Mouse (Mus musculus): ENCODE measurements at regions not wholly inside any gene's neighbourhood (a gene's known extent, or its start where the extent isn't known, plus 50 kb on each side); places are given as distances from the start of the nearest gene placed in this dataset.

DNA sequence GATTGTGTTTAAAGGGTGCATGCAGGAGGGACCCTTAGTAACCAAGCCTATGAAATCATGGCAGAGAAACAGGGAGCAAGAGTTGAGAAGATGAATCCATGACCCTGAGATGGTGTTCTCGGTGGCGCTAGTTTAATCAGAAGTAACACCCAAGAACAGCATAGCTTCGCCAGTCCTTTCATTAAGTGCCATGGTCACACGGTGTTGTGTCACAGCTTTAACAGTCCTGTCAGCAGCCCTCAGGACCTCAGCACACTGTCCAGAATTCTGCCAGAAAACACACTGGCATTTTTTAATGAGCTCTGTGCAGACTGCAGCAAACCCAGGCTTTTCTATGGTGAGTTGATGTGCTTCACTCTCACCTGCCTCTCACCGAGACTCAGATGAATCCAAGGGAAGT is 320.6 kb upstream of the 2610301B20Rik start:
- no peaks in the 10 kb centered on the region for H3K27me3 ChIP-seq

GRCm38 (mm10) chr4:10560078-10560477 is 314.2 kb upstream of the 2610301B20Rik start:
- no peak overlapping the region for H3K4me3 ChIP-seq
- H3K9me3 ChIP-seq (replicated peaks): no peaks in the 10 kb centered on the region
- H3K4me1 ChIP-seq: no peaks in the 10 kb centered on the region
- no peaks in the 10 kb centered on the region for H3K27me3 ChIP-seq
- H3K4me2 ChIP-seq (replicated peaks): no peak overlapping the region
- H3K27ac ChIP-seq: no peak overlapping the region
- no peak for ATAC-seq (ENCODE audit: low FRiP score)
- H3K36me3 ChIP-seq: no peaks in the 10 kb centered on the region
- H3K9ac ChIP-seq: no peak overlapping the region
- 84% methylated on average over 3 of the region's 3 CpGs for WGBS

More for the DNA sequence above, 320.6 kb upstream of the 2610301B20Rik start:
- H3K4me3 ChIP-seq: no peak overlapping the region
- ATAC-seq (ENCODE audit: low FRiP score): no peak
- no peak overlapping the region for H3K4me2 ChIP-seq (replicated peaks)
- no peaks in the 10 kb centered on the region for H3K9me3 ChIP-seq (replicated peaks)
- 89% methylated on average over 5 of the region's 5 CpGs for WGBS
- H3K4me1 ChIP-seq: no peaks in the 10 kb centered on the region
- no peaks in the 10 kb centered on the region for H3K36me3 ChIP-seq
- H3K9ac ChIP-seq: no peak overlapping the region
- H3K27ac ChIP-seq: no peak overlapping the region

DNA sequence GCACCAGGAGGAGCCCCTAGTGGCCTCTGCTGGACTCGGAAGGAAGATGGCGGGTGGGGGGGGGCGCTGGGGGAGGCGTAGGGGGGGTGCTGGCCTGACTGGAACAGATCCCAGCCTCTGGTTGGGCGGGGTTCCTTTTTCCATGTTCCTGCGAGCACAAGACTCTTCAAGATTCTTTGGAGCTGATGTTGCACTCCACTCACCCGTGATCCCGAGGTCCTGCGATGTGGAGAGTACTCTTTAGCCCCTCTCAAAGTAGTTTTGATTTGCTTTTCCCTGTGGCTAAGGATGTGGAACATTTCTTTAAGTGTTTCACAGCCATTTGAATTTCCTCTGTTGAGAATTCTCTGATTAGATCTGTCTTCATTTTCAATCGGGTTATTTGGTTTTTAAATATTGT is 269.8 kb upstream of the 2610301B20Rik start:
- H3K4me3 ChIP-seq: no peak overlapping the region
- H3K4me2 ChIP-seq (replicated peaks): no peak overlapping the region
- no peaks in the 10 kb centered on the region for H3K9me3 ChIP-seq (replicated peaks)
- no peak for ATAC-seq (ENCODE audit: low FRiP score)
- H3K27me3 ChIP-seq: no peaks in the 10 kb centered on the region
- H3K9ac ChIP-seq: no peak overlapping the region
- H3K4me1 ChIP-seq: no peaks in the 10 kb centered on the region
- WGBS: 84% methylated on average over 10 of the region's 10 CpGs
- H3K36me3 ChIP-seq: no peaks in the 10 kb centered on the region
- H3K27ac ChIP-seq: no peak overlapping the region

- H3K4me3 ChIP-seq: no peak overlapping the region
- H3K4me1 ChIP-seq: no peaks in the 10 kb centered on the region
- no peak overlapping the region for H3K4me2 ChIP-seq (replicated peaks)
- no peaks in the 10 kb centered on the region for H3K27me3 ChIP-seq
- H3K9ac ChIP-seq: no peak overlapping the region
- no peak for ATAC-seq (ENCODE audit: low FRiP score)
- H3K36me3 ChIP-seq: no peaks in the 10 kb centered on the region
- 83% methylated on average over 7 of the region's 7 CpGs for WGBS
- H3K27ac ChIP-seq: no peak overlapping the region
- H3K9me3 ChIP-seq (replicated peaks): no peaks in the 10 kb centered on the region
Observed at GRCm38 (mm10) chr4:10607855-10608576, 266.3 kb upstream of the 2610301B20Rik start.

GRCm38 (mm10) chr4:10610784-10611183 is 263.5 kb upstream of the 2610301B20Rik start:
- H3K27ac ChIP-seq: no peak overlapping the region
- no peak for ATAC-seq (ENCODE audit: low FRiP score)
- no peak overlapping the region for H3K4me3 ChIP-seq
- 73% methylated on average over 1 of the region's 1 CpGs for WGBS
- no peaks in the 10 kb centered on the region for H3K4me1 ChIP-seq
- H3K4me2 ChIP-seq (replicated peaks): no peak overlapping the region
- H3K9ac ChIP-seq: no peak overlapping the region
- H3K36me3 ChIP-seq: no peaks in the 10 kb centered on the region
- H3K9me3 ChIP-seq (replicated peaks): no peaks in the 10 kb centered on the region
- H3K27me3 ChIP-seq: no peaks in the 10 kb centered on the region
